Mouse (Mus musculus) stomach, postnatal 0 days (tissue): ENCODE measurements around the gene Slc16a5. TPM values are rescaled to one million over a fixed set of nuclear protein-coding genes. Genes with fewer than 3 reads are reported as not detected.
"Not testable (repeated sequence)": the region's sequence is repeated elsewhere in the genome, so short reads cannot be mapped to it uniquely, and the experiment has no call there.

Experiments
- ATAC-seq: fragments of 200-750 bp; cut with Nextera tagmentation; 2 replicates; pipeline ENCODE4 v1.8.0; 2017; ENCODE audit not compliant: low FRiP score, low TSS enrichment
- DNase-seq: peaks from one replicate; pipeline ENCODE4 v3.0.0-alpha.2; 2016; ENCODE audit warnings: low spot score
- H3K27ac ChIP-seq: fragments of 300-500 bp; sonication (generic); replicated peaks from 2 replicates; pipeline ENCODE4 v1.5.1; 2014; ENCODE audit warnings: mild to moderate bottlenecking, control low read depth
- H3K27me3 ChIP-seq: fragments of 300-500 bp; sonication (generic); 2 replicates; pipeline ENCODE4 v1.6.1; 2014; ENCODE audit warnings: low read length; ENCODE audit not compliant: control insufficient read depth, insufficient read depth
- H3K36me3 ChIP-seq: fragments of 300-500 bp; sonication (generic); 2 replicates; pipeline ENCODE4 v1.6.1; 2014; ENCODE audit warnings: low read length, mixed read lengths; ENCODE audit not compliant: control insufficient read depth, insufficient read depth
- H3K4me1 ChIP-seq: fragments of 300-500 bp; sonication (generic); replicated peaks from 2 replicates; pipeline ENCODE4 v1.6.1; 2014; ENCODE audit warnings: antibody characterized with exemption; ENCODE audit not compliant: control insufficient read depth, insufficient read depth
- H3K4me2 ChIP-seq: fragments of 300-500 bp; sonication (generic); replicated peaks from 2 replicates; pipeline ENCODE4 v1.6.1; 2014; ENCODE audit warnings: low read depth, mild to moderate bottlenecking, control low read depth, moderate library complexity
- H3K4me3 ChIP-seq: fragments of 300-500 bp; sonication (generic); 2 replicates; pipeline ENCODE4 v1.5.1; 2014; ENCODE audit warnings: low read depth, low read length, control low read depth
- H3K9ac ChIP-seq: fragments of 300-500 bp; sonication (generic); 2 replicates; pipeline ENCODE4 v1.6.1; 2014; ENCODE audit warnings: mild to moderate bottlenecking, low read length, control low read depth, mixed read lengths
- H3K9me3 ChIP-seq: fragments of 300-500 bp; sonication (generic); 2 replicates; pipeline ENCODE4 v1.6.1; 2016; ENCODE audit warnings: low read length; ENCODE audit not compliant: control insufficient read depth
- CTCF ChIP-seq: IDR thresholded peaks from 2 replicates; pipeline ENCODE4 v1.5.1; 2016; ENCODE audit warnings: antibody characterized with exemption, low read depth, mild to moderate bottlenecking, moderate library complexity
- EP300 ChIP-seq: optimal IDR thresholded peaks from 2 replicates; pipeline ENCODE3; 2016; ENCODE audit warnings: antibody characterized with exemption
- WGBS: fragments of 180-500 bp; shearing (Covaris S2); extraction: QIAGEN DNeasy Blood & Tissue Kit; methylation state at CpG from one replicate; pipeline ENCODE4 v1.1.7; 2014; 5-methylcytosine and 5-hydroxymethylcytosine counted together
- polyA plus RNA-seq: library from polyadenylated mRNA; unstranded; fragments of >200 nt; fragmentation: Nextera tagmentation; extraction: Ambion mirVana; gene quantifications from 2 replicates; pipeline ENCODE4 v1.2.1, GENCODE M21; 2015

The Slc16a5 gene
- polyA plus RNA-seq, 1 experiment from 2014 or later: 14.4 TPM

GRCm38 (mm10) chr11:115467217-115467618 is 4.9 kb downstream of the Slc16a5 start:
- Histone ChIP-seq H3K36me3 (no peaks in the 10 kb centered on the region), H3K9me3 (no peaks in the 10 kb centered on the region), H3K27me3 (no peaks in the 10 kb centered on the region), H3K4me2 (no peak overlapping the region), H3K4me1 (no peaks in the 10 kb centered on the region), H3K4me3 (no peak overlapping the region), H3K9ac (no peak overlapping the region), H3K27ac (no peak overlapping the region)
- peak; percentile 15 for DNase-seq
- TF ChIP-seq CTCF: no peak
- no peak for TF ChIP-seq EP300
- ATAC-seq: no peak; the same call in 1 of the 2 replicates
- WGBS: 35% methylated on average over 4 of the region's 4 CpGs

DNA sequence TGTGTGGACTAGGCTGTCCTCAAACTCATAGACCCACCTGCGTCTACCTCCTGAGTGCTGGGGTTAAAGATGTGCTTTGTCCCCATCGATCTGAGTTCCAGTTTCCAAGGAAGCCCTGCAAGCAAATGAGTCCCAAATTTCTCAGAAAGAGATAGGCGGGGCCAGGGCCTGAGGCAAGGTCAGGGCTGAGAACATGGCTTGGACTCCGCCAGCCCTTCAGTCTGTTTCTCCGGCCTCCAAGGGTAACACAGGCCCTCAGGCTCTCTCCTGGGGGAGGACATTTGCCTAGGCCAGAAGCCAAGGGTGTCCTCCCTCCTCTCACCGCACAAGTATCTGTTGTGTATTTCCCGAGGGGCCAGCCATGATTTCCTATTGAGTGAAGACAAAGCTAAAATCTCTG is 9.9 kb downstream of the Slc16a5 start:
- H3K4me3 ChIP-seq: no peak overlapping the region
- TF ChIP-seq EP300: no peak
- no peak for TF ChIP-seq CTCF
- no peak overlapping the region for H3K9ac ChIP-seq
- ATAC-seq: no peak
- 71% methylated on average over 7 of the region's 7 CpGs for WGBS
- no peaks in the 10 kb centered on the region for H3K9me3 ChIP-seq
- H3K4me1 ChIP-seq: peaks cover 4% of the 10 kb centered on the region; the same call in 1 of the 2 replicates
- no peak overlapping the region for H3K4me2 ChIP-seq
- no peaks in the 10 kb centered on the region for H3K27me3 ChIP-seq
- H3K36me3 ChIP-seq: no peaks in the 10 kb centered on the region
- no peak for DNase-seq
- no peak overlapping the region; the same call in 1 of the 2 replicates for H3K27ac ChIP-seq

- WGBS: 17% methylated on average over 15 of the region's 15 CpGs
- no peak overlapping the region for H3K9ac ChIP-seq
- no peaks in the 10 kb centered on the region for H3K27me3 ChIP-seq
- peak overlapping the region; percentile 24 for H3K27ac ChIP-seq
- TF ChIP-seq EP300: no peak
- peak; percentile 98 for TF ChIP-seq CTCF
- peak overlapping the region; percentile 8; the same call in 1 of the 2 replicates for H3K4me2 ChIP-seq
- no peak overlapping the region for H3K4me3 ChIP-seq
- DNase-seq (peak; percentile 93), ATAC-seq (peak; percentile 57)
- no peaks in the 10 kb centered on the region for H3K9me3 ChIP-seq
- H3K4me1 ChIP-seq: peaks cover 4% of the 10 kb centered on the region; the same call in 1 of the 2 replicates
- no peaks in the 10 kb centered on the region for H3K36me3 ChIP-seq
Observed at GRCm38 (mm10) chr11:115473626-115474275, 11.5 kb downstream of the Slc16a5 start.

GRCm38 (mm10) chr11:115475025-115475757 is 12.9 kb downstream of the Slc16a5 start, which contains the start of gene Armc7:
Gene Armc7 (plus strand): TSS chr11:115475667.
- Histone ChIP-seq H3K36me3 (no peaks in the 10 kb centered on the region), H3K4me2 (peak within 1 kb of the TSS; percentile 94), H3K27me3 (no peaks in the 10 kb centered on the region), H3K4me1 (peaks cover 4% of the 10 kb centered on the region; the same call in 1 of the 2 replicates), H3K27ac (peak within 1 kb of the TSS; percentile 78), H3K4me3 (peak within 1 kb of the TSS; percentile 81), H3K9me3 (no peaks in the 10 kb centered on the region), H3K9ac (peak within 1 kb of the TSS; percentile 88)
- WGBS: 1% methylated on average over 26 of the region's 26 CpGs
- DNase-seq: peak; percentile 97
- peak; percentile 15; the same call in 1 of the 2 replicates for TF ChIP-seq CTCF
- TF ChIP-seq EP300: no peak
- ATAC-seq: peak; percentile 95

DNA sequence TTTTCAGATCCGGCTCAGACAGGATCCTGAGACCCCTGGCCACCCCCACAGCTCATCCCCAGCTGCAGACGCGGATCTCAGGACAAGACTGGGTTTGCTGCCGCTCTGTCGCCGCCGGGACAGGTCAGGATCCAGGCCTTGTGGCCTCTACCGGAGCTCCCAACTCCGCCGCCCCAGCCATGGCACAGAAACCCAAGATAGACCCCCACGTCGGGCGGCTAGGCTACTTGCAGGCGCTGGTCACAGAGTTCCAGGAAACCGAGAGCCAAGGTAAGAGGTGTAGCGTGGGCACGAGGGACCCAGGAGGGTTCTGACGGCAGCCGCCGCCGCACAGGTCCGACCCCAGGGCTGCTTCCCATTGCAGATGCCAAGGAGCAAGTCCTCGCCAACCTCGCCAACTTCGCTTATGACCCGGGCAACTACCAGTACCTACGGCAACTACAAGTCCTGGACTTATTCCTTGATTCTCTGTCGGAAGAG is 13.5 kb downstream of the Slc16a5 start:
- Histone ChIP-seq H3K27me3 (no peaks in the 10 kb centered on the region), H3K9ac (peak overlapping the region; percentile 88), H3K36me3 (no peaks in the 10 kb centered on the region), H3K4me2 (peak overlapping the region; percentile 94), H3K4me1 (peaks cover 4% of the 10 kb centered on the region; the same call in 1 of the 2 replicates), H3K27ac (peak overlapping the region; percentile 56; the same call in 1 of the 2 replicates), H3K4me3 (peak overlapping the region; percentile 81), H3K9me3 (no peaks in the 10 kb centered on the region)
- 3% methylated on average over 28 of the region's 28 CpGs for WGBS
- peak; percentile 24; the same call in 1 of the 2 replicates for ATAC-seq
- DNase-seq: no peak
- TF ChIP-seq EP300 (no peak), CTCF (no peak)

DNA sequence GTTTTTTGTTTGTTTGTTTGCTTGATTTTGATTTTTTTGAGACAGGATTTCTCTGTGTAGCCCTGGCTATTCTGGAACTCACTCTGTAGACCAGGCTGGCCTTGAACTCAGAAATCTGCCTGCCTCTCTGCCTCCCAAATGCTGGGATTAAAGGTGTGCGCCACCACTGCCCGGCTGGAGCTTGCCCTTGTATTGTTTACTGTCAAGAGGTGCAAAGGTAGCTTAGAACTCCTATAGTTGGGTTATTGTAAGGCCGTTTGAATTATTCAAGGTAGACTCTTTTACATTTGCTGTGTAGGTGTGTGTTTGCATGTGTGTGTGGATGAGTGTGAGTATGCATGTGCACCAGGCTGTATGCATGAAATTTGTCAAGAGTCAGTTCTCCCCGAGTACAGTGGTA is 14.4 kb downstream of the Slc16a5 start:
- not testable (repeated sequence) for H3K4me3 ChIP-seq, H3K9ac ChIP-seq, H3K36me3 ChIP-seq, H3K4me1 ChIP-seq, H3K27me3 ChIP-seq, DNase-seq, ATAC-seq, H3K9me3 ChIP-seq, H3K27ac ChIP-seq
- H3K4me2 ChIP-seq: 0 out of 2 replicates have a peak overlapping the region, but pooled peaks have one; percentile 94
- WGBS: 71% methylated on average over 4 of the region's 4 CpGs

DNA sequence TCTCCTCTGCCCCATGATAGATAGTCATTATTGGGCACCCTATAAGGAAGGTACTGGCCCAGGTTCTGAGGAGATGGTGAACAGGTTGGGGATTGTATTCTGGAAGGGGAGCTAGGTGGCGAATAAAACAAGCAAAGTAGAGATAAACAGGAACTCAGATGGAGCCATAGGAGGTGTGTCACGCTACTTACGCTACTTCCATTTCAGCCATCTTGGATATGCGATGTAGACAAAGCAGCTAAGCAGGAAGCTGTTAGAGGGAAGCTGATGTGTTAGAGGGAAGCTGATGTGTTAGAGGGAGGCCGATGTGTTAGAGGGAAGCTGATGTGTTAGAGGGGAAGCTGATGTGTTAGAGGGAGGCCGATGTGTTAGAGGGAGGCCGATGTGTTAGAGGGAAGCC is 15.1 kb downstream of the Slc16a5 start:
- H3K4me3 ChIP-seq, ATAC-seq, H3K36me3 ChIP-seq, H3K9me3 ChIP-seq, H3K27me3 ChIP-seq, H3K4me2 ChIP-seq, H3K9ac ChIP-seq, H3K4me1 ChIP-seq, H3K27ac ChIP-seq, DNase-seq: not testable (repeated sequence)
- WGBS: 83% methylated on average over 7 of the region's 7 CpGs
